Mouse (Mus musculus): ENCODE results near the gene Gm42742.

DNA sequence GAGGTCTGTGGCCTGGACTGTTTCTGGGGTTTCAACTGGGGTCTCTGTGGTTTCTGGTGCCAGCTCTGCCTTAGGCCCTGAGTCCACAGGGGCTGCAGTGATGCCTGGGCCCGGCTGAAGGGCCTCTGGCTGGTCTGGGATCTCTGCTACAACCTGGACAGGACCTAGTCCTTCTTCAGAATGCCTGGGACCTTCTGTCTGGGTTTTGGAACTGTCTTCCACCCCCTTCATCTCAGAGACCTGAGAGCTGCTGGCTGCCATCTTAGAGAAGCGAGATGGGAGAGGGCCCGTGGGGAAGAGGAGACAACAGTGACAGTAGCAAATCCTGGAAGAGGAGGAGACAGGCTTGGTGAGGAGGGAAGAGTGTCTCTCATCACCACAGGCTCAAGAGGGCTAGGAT lies 866 bp downstream of the Gm42742 start:
- TF ChIP-seq CTCF (IDR thresholded peaks at IDR 0.05; ENCODE audit: low read depth, low read length) (no peak), EP300 (IDR thresholded peaks at IDR 0.05; ENCODE audit: insufficient read depth, low read depth, low read length) (no peak), POLR2A (IDR thresholded peaks at IDR 0.05; ENCODE audit: insufficient read depth, low read length) (no peak)

Data from ES-Bruce4 (cell line).